ENCODE assay signal across 17 mouse cellular contexts in genomic region chr5:147479341-147479740, GRCm38 (mm10). TPM values are rescaled to one million over a fixed set of nuclear protein-coding genes. Genes with fewer than 3 reads are reported as not detected.
A peak's percentile ranks its signal among the peaks of the same experiment; 100 is the strongest.
DNase-seq lines count a peak whose midpoint lies in the region; ATAC-seq and TF ChIP-seq lines count a peak whose summit lies in the region.
"Had no signal": no experiment of that assay in that cellular context is flagged by ENCODE, and none has a peak within 500 bp of the region (broad histone marks: within the 10 kb centered on the region; RNA-seq: fewer than 3 reads in every experiment).

No protein-coding gene starts in this region.

- no peak for TF ChIP-seq EP300 in heart, postnatal 0 days (IDR thresholded peaks at IDR 0.05; ENCODE audit: low read depth)

- 63% methylated on average over 2 of the region's 2 CpGs for WGBS in heart, postnatal 0 days
- WGBS in heart, embryonic 10.5 days, result 93% methylated on average over 2 of the region's 2 CpGs
- WGBS in midbrain, embryonic 14.5 days, result 91% methylated on average over 2 of the region's 2 CpGs

- peaks cover 18% of the 10 kb centered on the region for H3K4me1 ChIP-seq in heart, postnatal 0 days (ENCODE audit: control insufficient read depth, insufficient read depth)
- peaks cover 9% of the 10 kb centered on the region; the same call in 1 of the 2 replicates for H3K4me1 ChIP-seq in heart, embryonic 10.5 days
- no peaks in the 10 kb centered on the region for H3K4me1 ChIP-seq in midbrain, embryonic 14.5 days (ENCODE audit: control insufficient read depth, insufficient read depth, low read length)
- H3K4me1 ChIP-seq: embryonic facial prominence, embryonic 15.5 days; limb, embryonic 13.5 days had no signal

- no peak overlapping the region for H3K4me3 ChIP-seq in heart, postnatal 0 days (ENCODE audit: low read depth, low read length)
- H3K4me3 ChIP-seq in heart, embryonic 10.5 days, result no peak overlapping the region
- H3K4me3 ChIP-seq in midbrain, embryonic 14.5 days (replicated peaks; ENCODE audit: low read depth, low read length), result no peak overlapping the region
- H3K4me3 ChIP-seq: embryonic facial prominence, embryonic 15.5 days; limb, embryonic 13.5 days had no signal

- no peaks in the 10 kb centered on the region for H3K9me3 ChIP-seq in heart, postnatal 0 days (replicated peaks; ENCODE audit: control insufficient read depth, low read length)
- H3K9me3 ChIP-seq in heart, embryonic 10.5 days, result no peaks in the 10 kb centered on the region
- H3K9me3 ChIP-seq in midbrain, embryonic 14.5 days (ENCODE audit: control insufficient read depth, low read length), result no peaks in the 10 kb centered on the region
- H3K9me3 ChIP-seq: embryonic facial prominence, embryonic 15.5 days; limb, embryonic 13.5 days had no signal

- H3K36me3 ChIP-seq in heart, postnatal 0 days (replicated peaks; ENCODE audit: control insufficient read depth, insufficient read depth, low read length), result no peaks in the 10 kb centered on the region
- 0 out of 2 replicates have a peak, but pooled peaks cover 4% of the 10 kb centered on the region for H3K36me3 ChIP-seq in heart, embryonic 10.5 days
- H3K36me3 ChIP-seq in midbrain, embryonic 14.5 days (ENCODE audit: control insufficient read depth, insufficient read depth, low read length), result no peaks in the 10 kb centered on the region
- H3K36me3 ChIP-seq: embryonic facial prominence, embryonic 15.5 days; limb, embryonic 13.5 days had no signal

- peak; percentile 39 to 52 for DNase-seq in cerebellum, postnatal 25 days
- no peak for DNase-seq in cerebellum, adult 11 months
- no peak for DNase-seq in heart, postnatal 0 days (ENCODE audit: low spot score)
- no peak for DNase-seq in heart, embryonic 10.5 days (ENCODE audit: low spot score)
- peak; percentile 71 for DNase-seq in adrenal gland, adult 2 months
- DNase-seq in urinary bladder, postnatal 25 days (ENCODE audit: low spot score), result no peak
- DNase-seq in midbrain, embryonic 14.5 days, result no peak
- DNase-seq: gastrocnemius, postnatal 36 days; kidney, adult 9 months; kidney, postnatal 4 days; thymus, adult 18-20 months had no signal

- no peaks in the 10 kb centered on the region for H3K27me3 ChIP-seq in heart, postnatal 0 days (ENCODE audit: control insufficient read depth, insufficient read depth, low read length)
- H3K27me3 ChIP-seq in heart, embryonic 10.5 days (ENCODE audit: insufficient read depth, poor library complexity, severe bottlenecking), result no peaks in the 10 kb centered on the region
- H3K27me3 ChIP-seq in midbrain, embryonic 14.5 days (ENCODE audit: control insufficient read depth, insufficient read depth, low read length), result no peaks in the 10 kb centered on the region
- H3K27me3 ChIP-seq: CH12.LX; embryonic facial prominence, embryonic 15.5 days; limb, embryonic 13.5 days had no signal

- ATAC-seq in heart, postnatal 0 days (ENCODE audit: insufficient read depth, low read depth), result peak; percentile 49; the same call in 1 of the 2 replicates
- ATAC-seq in erythroblast, adult 5-6 weeks (replicated peaks; ENCODE audit: low FRiP score, poor library complexity, severe bottlenecking), result 0 out of 2 replicates have a peak, but pooled peaks have one; percentile 29
- no peak for ATAC-seq in midbrain, embryonic 14.5 days (ENCODE audit: low FRiP score, low TSS enrichment)
- ATAC-seq: inflammation-experienced regulatory T-cells, adult 6 months; midbrain, embryonic 16.5 days had no signal

- no peak overlapping the region for H3K9ac ChIP-seq in heart, postnatal 0 days (replicated peaks; ENCODE audit: low read depth, low read length)
- H3K9ac ChIP-seq in midbrain, embryonic 14.5 days (replicated peaks; ENCODE audit: low read length), result no peak overlapping the region
- H3K9ac ChIP-seq: embryonic facial prominence, embryonic 15.5 days; limb, embryonic 13.5 days had no signal

- H3K4me2 ChIP-seq in heart, postnatal 0 days (ENCODE audit: low read depth, low read length), result no peak overlapping the region
- H3K4me2 ChIP-seq in midbrain, embryonic 14.5 days (ENCODE audit: low read length), result no peak overlapping the region
- H3K4me2 ChIP-seq: embryonic facial prominence, embryonic 15.5 days; limb, embryonic 13.5 days had no signal

- no peak overlapping the region for H3K27ac ChIP-seq in heart, postnatal 0 days (ENCODE audit: low read depth)
- H3K27ac ChIP-seq in heart, embryonic 10.5 days, result no peak overlapping the region
- no peak overlapping the region for H3K27ac ChIP-seq in midbrain, embryonic 14.5 days (replicated peaks; ENCODE audit: low read depth, low read length)
- H3K27ac ChIP-seq: embryonic facial prominence, embryonic 15.5 days; limb, embryonic 13.5 days had no signal

- no peak for TF ChIP-seq CTCF in heart, postnatal 0 days (IDR thresholded peaks at IDR 0.05; ENCODE audit: low read depth)

RNA-seq across cellular contexts. Expression of gene Pan3, which starts 49.4 kb away (rescaled TPM):
- 63.9 and 66.0 TPM in 2 replicates for total RNA-seq in heart, postnatal 0 days (2014; rRNA removed; ENCODE audit: low replicate concordance)
- 28.0 and 28.4 TPM in 2 replicates for polyA plus RNA-seq in heart, postnatal 0 days (2015; fragmentation: Nextera tagmentation; extraction: Ambion mirVana)
- 31.6 and 38.8 TPM in 2 replicates for polyA plus RNA-seq in heart, embryonic 10.5 days (2016; fragmentation: Nextera tagmentation; extraction: Ambion mirVana)
- total RNA-seq in adrenal gland, adult 2 months (2021), result 100 to 1,000 TPM in 1 of 2 experiments, 10 to 100 TPM in 1; 75.5 to 122 TPM
- 8.0 and 11.2 TPM in 2 replicates for polyA plus RNA-seq in adrenal gland, adult 2 months (2012; rRNA removed)
- 263 and 430 TPM in 2 replicates for total RNA-seq in erythroblast, adult 5-6 weeks (2015; ENCODE audit: low replicate concordance)
- 228 and 241 TPM in 2 replicates for total RNA-seq in erythroblast, adult 5-6 weeks (2017; ENCODE audit: low replicate concordance)
- 64.8 and 69.5 TPM in 2 replicates for polyA plus RNA-seq in midbrain, embryonic 14.5 days (2014; fragmentation: Nextera tagmentation; extraction: Ambion mirVana)

Comparison
In these comparisons a context has a peak if more than half of its experiments do, and no peak if none do; other contexts are left out.
1. DNase-seq: peak in cerebellum, postnatal 25 days (2 of 2) and adrenal gland, adult 2 months (single experiment); none in cerebellum, adult 11 months (single experiment), heart, postnatal 0 days (single experiment), heart, embryonic 10.5 days (single experiment), urinary bladder, postnatal 25 days (single experiment) and midbrain, embryonic 14.5 days (single experiment).